Mouse (Mus musculus) midbrain, embryonic 10.5 days (tissue): ENCODE data around the gene Zdhhc19. TPM values are rescaled to one million over a fixed set of nuclear protein-coding genes. Genes with fewer than 3 reads are reported as not detected.
A peak's percentile ranks its signal among the peaks of the same experiment; 100 is the strongest.

ENCODE experiments used
- DNase-seq: peaks from one replicate; pipeline ENCODE4 v3.0.0-alpha.2; 2017; ENCODE audit warnings: low spot score
- H3K27ac ChIP-seq: fragments of 300-500 bp; sonication (generic); replicated peaks from 2 replicates; pipeline ENCODE4 v1.5.1; 2016; ENCODE audit warnings: mild to moderate bottlenecking
- H3K27me3 ChIP-seq: fragments of 300-500 bp; sonication (generic); 2 replicates; pipeline ENCODE4 v1.6.1; 2016; ENCODE audit warnings: low read depth, mild to moderate bottlenecking; ENCODE audit not compliant: poor library complexity, severe bottlenecking
- H3K36me3 ChIP-seq: fragments of 300-500 bp; sonication (generic); 2 replicates; pipeline ENCODE4 v1.6.1; 2016; ENCODE audit warnings: mild to moderate bottlenecking, moderate library complexity
- H3K4me1 ChIP-seq: fragments of 300-500 bp; sonication (generic); 2 replicates; pipeline ENCODE4 v1.6.1; 2016
- H3K4me3 ChIP-seq: fragments of 300-500 bp; sonication (generic); 2 replicates; pipeline ENCODE4 v1.5.1; 2016; ENCODE audit warnings: mild to moderate bottlenecking, moderate library complexity
- H3K9me3 ChIP-seq: fragments of 300-500 bp; sonication (generic); replicated peaks from 2 replicates; pipeline ENCODE4 v1.6.1; 2016; ENCODE audit warnings: mild to moderate bottlenecking
- WGBS: fragments of 180-500 bp; shearing (Covaris S2); methylation state at CpG from one replicate; pipeline ENCODE4 v1.1.7; 2016; 5-methylcytosine and 5-hydroxymethylcytosine counted together
- polyA plus RNA-seq: library from polyadenylated mRNA; unstranded; fragments of >200 nt; fragmentation: Nextera tagmentation; extraction: Ambion mirVana; gene quantifications from 2 replicates; pipeline ENCODE4 v1.2.1, GENCODE M21; 2016

The Zdhhc19 gene
- polyA plus RNA-seq, 1 experiment from 2014 or later, result not detected

DNA sequence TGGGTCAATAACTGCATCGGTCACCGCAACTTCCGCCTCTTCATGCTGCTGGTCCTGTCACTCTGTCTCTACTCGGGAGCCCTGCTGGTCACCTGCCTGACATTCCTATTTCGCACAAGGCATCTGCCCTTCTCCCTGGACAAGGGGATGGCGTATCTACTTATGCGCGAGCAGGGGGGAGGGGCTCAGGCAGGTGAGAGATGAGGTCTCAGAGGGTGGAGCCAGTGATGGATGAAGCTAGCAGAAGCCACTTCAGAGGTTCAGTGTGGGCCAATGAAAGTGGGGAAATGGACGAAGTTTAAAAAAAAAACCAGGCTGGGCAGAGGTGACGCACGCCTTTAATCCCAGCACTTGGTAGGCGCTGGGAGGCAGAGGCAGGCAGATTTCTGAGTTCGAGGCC, 2.9 kb downstream of the Zdhhc19 start:
- H3K9me3 ChIP-seq, result no peaks in the 10 kb centered on the region
- H3K27me3 ChIP-seq, result peaks cover 9% of the 10 kb centered on the region
- peaks cover 7% of the 10 kb centered on the region for H3K4me1 ChIP-seq
- no peak for DNase-seq
- WGBS, result 62% methylated on average over 13 of the region's 13 CpGs
- no peak overlapping the region for H3K4me3 ChIP-seq
- H3K27ac ChIP-seq, result no peak overlapping the region
- no peaks in the 10 kb centered on the region for H3K36me3 ChIP-seq

DNA sequence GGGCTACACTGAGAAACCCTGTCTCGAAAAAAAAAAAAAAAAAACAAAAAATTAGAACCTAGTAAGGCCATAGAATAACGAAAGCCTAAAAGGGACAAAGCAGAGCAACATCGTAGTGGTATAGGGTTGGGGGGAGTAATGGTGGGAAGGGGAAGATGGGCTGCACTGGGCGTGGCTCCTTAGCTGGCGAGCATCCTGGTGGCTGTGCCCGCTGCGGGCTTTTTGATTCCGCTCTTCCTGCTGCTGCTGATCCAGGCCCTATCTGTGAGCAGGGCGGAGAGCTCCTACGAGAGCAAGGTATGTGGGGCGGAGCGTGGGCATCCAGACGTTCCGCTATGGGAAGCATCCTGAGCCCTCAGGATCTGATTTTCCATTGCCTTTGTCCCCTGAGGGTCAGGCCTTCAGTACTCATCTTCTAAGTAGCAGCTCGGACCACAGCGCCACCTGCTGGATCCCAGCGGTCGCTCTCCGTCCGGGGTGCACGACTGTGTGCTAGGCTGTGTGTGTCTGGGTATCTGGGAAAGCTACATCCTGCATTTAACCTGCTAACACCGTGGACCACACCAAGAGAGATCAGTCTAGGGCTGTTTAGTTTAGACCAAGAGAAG, 3.5 kb downstream of the Zdhhc19 start:
- peak overlapping the region; percentile 55 for H3K4me3 ChIP-seq
- peak overlapping the region; percentile 87 for H3K27ac ChIP-seq
- H3K27me3 ChIP-seq, result peaks cover 9% of the 10 kb centered on the region
- no peaks in the 10 kb centered on the region for H3K9me3 ChIP-seq
- peak; percentile 90 for DNase-seq
- no peaks in the 10 kb centered on the region for H3K36me3 ChIP-seq
- 8% methylated on average over 22 of the region's 22 CpGs for WGBS
- peaks cover 7% of the 10 kb centered on the region for H3K4me1 ChIP-seq

DNA sequence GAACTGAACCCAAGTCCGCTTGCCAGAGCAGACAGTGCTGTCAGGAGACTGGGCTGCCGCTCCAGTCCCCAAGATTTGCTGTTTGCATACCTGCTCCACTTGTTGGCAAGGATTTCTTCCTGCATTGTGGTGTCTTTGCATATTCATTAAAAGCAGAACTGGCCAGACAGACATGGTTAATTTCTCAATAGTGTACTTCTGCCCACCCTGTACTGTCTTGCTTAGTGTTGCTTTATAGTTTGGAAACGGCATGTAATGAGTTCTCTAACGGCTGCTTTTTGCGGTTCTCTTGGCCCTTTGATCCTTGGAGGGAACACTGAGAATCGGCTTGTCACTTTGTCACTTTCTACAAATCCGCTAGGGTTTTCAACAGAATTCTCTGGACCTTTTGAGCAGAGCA, 5.4 kb downstream of the Zdhhc19 start:
- Histone ChIP-seq H3K36me3 (no peaks in the 10 kb centered on the region), H3K4me3 (no peak overlapping the region), H3K27me3 (peaks cover 9% of the 10 kb centered on the region), H3K4me1 (peaks cover 7% of the 10 kb centered on the region), H3K9me3 (no peaks in the 10 kb centered on the region), H3K27ac (no peak overlapping the region)
- 81% methylated on average over 7 of the region's 7 CpGs for WGBS
- DNase-seq, result no peak

DNA sequence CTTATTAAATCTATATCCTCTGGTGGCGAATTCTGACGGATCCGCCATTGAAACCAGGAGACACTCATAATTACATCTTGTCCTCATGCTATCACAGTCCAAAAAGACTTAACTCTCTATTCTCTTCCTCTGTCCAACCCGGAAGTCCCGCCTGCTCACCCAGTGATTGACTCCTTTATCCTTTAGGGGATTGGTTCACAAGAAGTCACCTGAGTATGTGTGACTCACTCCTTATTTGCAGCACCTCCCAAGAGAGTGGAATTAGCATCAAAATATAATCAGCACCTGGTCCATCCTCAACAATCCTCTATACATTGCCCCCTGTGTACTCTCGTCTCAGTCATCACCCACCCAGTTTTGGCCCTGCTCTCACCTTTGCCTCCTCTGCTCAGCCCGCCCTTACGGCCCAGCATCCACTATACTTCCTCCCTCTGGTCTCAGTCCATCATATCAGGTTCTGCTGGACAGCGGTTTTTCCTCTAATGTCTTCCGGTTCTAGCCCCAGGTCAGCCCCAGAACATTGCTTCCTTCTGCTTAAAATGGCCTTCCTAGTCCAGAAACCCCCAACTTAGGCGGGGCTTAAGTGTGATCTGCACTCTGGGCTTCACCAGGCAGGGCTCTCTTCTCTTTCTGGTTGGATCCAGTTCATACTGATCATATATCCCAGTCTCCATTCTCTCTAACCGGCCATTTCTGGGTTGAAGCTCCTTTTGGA, 6.7 kb downstream of the Zdhhc19 start:
- H3K36me3 ChIP-seq, result no peaks in the 10 kb centered on the region
- DNase-seq, result no peak
- peaks cover 9% of the 10 kb centered on the region for H3K27me3 ChIP-seq
- H3K27ac ChIP-seq, result no peak overlapping the region
- H3K9me3 ChIP-seq, result no peaks in the 10 kb centered on the region
- peaks cover 9% of the 10 kb centered on the region for H3K4me1 ChIP-seq
- WGBS, result 85% methylated on average over 12 of the region's 12 CpGs
- H3K4me3 ChIP-seq, result no peak overlapping the region

DNA sequence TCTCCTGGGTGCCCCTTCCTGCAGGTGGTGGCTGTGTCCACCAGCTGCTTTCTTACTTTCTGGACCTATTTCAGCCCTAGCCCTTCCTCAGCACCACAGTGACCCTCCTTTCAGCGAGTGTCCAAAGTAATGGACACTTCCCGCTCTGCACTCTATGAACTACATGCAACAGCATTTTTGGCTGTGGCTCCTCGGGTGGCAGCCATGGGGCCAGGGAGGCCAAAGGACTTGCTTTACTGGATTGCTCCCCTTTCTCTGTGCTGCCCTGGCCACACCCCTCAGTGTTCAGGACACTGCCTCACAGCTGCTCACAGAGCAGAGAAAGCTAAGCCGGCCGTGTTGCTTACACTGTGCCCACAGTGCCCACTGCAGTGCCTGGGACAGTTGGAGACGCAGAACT, 7.6 kb downstream of the Zdhhc19 start:
- WGBS, result 80% methylated on average over 6 of the region's 6 CpGs
- H3K36me3 ChIP-seq, result no peaks in the 10 kb centered on the region
- no peak overlapping the region for H3K4me3 ChIP-seq
- no peak overlapping the region for H3K27ac ChIP-seq
- no peak for DNase-seq
- H3K4me1 ChIP-seq, result peaks cover 11% of the 10 kb centered on the region
- peaks cover 5% of the 10 kb centered on the region for H3K27me3 ChIP-seq
- H3K9me3 ChIP-seq, result no peaks in the 10 kb centered on the region

DNA sequence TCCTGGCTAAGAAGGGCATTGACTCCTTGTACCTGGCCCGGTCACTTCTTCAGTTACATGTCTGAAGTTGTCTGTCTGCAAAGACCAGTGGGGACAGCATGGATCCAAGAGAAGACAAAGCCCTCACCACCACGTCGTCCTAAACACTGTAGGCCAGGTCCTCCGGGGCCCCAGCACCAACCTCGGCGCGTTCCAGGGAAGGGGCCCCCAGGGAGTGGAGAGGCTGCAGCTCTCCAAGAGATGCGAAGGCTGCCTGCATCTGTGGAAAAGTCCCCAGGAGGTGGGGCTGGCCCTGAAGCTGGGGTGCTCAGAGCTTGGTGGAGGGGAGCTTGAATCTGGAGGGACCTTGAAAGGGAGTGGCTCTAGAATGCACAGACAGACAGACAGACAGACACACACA, 10.2 kb downstream of the Zdhhc19 start:
- H3K4me1 ChIP-seq, result peaks cover 27% of the 10 kb centered on the region
- no peak for DNase-seq
- H3K4me3 ChIP-seq, result no peak overlapping the region
- WGBS, result 78% methylated on average over 8 of the region's 8 CpGs
- H3K27me3 ChIP-seq, result no peaks in the 10 kb centered on the region
- no peaks in the 10 kb centered on the region for H3K9me3 ChIP-seq
- H3K27ac ChIP-seq, result no peak overlapping the region
- H3K36me3 ChIP-seq, result no peaks in the 10 kb centered on the region

DNA sequence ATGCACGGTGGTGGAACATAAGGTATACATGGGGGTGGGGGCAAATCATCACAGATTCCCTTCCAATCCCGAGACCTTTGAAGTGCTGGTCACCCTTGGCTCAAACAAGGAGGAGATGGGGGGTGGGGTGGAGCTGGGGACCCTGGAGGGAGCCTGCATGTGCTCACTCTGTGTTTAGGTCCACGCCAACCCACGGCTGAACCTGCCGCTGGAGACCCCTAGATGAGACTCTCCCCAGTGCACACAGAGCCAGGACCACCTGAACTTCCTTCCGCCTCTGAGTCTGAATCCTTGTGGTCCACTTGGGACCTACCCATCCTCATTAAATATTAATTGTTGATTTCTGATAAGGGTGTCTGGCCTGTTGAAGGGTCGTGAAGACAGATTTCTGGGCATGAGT, 10.8 kb downstream of the Zdhhc19 start:
- H3K36me3 ChIP-seq, result no peaks in the 10 kb centered on the region
- H3K4me3 ChIP-seq, result no peak overlapping the region
- no peak for DNase-seq
- peaks cover 29% of the 10 kb centered on the region for H3K4me1 ChIP-seq
- no peaks in the 10 kb centered on the region for H3K9me3 ChIP-seq
- no peaks in the 10 kb centered on the region for H3K27me3 ChIP-seq
- 82% methylated on average over 7 of the region's 7 CpGs for WGBS
- no peak overlapping the region for H3K27ac ChIP-seq

DNA sequence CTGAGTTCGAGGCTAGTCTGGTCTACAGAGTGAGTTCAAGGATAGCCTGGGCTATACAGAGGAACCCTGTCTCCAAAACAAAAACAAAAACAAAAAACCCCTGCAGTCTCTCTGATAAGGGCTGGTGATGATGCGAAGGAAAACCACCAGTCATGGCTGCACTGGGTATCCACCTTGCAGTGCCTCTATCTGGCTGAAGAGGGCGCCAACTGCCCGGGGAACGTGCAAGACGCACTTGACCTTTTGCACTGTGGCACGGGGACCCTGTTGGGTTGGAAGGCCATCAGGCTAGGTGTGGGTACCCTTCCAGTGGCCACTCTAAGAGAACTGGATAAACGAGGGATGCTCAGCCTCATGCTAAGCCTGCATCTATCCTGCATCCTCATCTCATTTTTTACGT, 11.3 kb downstream of the Zdhhc19 start:
- no peak overlapping the region for H3K27ac ChIP-seq
- no peaks in the 10 kb centered on the region for H3K9me3 ChIP-seq
- H3K36me3 ChIP-seq, result no peaks in the 10 kb centered on the region
- peaks cover 29% of the 10 kb centered on the region for H3K4me1 ChIP-seq
- no peaks in the 10 kb centered on the region for H3K27me3 ChIP-seq
- peak; percentile 76 for DNase-seq
- no peak overlapping the region for H3K4me3 ChIP-seq
- 20% methylated on average over 9 of the region's 9 CpGs for WGBS

DNA sequence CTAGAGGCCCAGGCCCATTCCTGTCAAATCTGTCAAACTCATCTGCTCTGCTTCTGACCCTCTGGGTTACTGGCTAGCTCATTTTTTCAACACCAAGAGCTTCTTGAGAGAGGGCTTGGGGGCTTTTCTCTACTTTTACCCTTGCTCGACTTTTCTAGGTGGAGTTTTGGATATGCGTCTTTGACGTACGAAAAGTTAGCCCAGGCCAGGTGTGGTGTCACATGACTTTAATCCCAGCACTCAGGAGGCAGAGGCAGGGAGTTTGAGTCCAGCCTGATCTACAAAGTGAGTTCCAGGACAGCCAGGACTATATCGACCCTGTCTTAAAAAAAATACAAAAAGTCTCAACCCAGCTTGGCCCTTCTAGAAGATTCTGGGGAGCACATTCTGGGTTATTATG, 12.0 kb downstream of the Zdhhc19 start:
- Histone ChIP-seq H3K9me3 (no peaks in the 10 kb centered on the region), H3K27me3 (no peaks in the 10 kb centered on the region), H3K4me1 (peaks cover 33% of the 10 kb centered on the region), H3K36me3 (no peaks in the 10 kb centered on the region), H3K27ac (peak overlapping the region; percentile 53; the same call in 1 of the 2 replicates), H3K4me3 (no peak overlapping the region)
- WGBS, result 85% methylated on average over 5 of the region's 5 CpGs
- DNase-seq, result no peak

DNA sequence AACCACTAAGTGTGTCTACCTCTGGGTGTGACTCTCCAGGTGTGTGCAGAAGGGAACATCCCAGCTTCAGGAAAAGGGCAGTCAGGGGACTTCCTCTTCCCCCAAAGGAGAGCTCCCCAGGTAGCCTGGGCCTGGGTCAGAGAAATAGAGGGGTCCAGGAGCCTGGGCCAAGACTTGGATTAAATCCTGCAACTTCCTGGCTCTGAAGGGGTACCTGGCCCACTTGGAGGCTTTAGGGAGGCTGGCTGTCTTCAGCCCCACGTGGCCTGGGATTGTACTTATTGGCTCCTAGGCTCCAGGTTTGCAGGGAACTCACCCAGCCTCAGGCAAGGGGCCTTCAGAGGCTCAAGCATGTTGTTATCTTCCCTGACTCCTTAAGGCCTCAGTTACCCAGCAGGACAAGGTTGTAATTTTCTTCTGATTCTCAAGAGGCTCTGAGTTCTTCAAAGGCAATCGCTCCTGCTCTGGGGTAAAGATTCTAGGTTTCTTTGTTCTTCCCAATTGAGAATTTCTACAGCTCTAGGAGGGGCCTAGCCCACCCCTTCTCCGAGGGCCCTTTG, 12.5 kb downstream of the Zdhhc19 start:
- no peaks in the 10 kb centered on the region for H3K36me3 ChIP-seq
- H3K4me3 ChIP-seq, result no peak overlapping the region
- no peaks in the 10 kb centered on the region for H3K27me3 ChIP-seq
- no peaks in the 10 kb centered on the region for H3K9me3 ChIP-seq
- no peak for DNase-seq
- 54% methylated on average over 3 of the region's 3 CpGs for WGBS
- H3K27ac ChIP-seq, result peak overlapping the region; percentile 53
- H3K4me1 ChIP-seq, result peaks cover 36% of the 10 kb centered on the region

DNA sequence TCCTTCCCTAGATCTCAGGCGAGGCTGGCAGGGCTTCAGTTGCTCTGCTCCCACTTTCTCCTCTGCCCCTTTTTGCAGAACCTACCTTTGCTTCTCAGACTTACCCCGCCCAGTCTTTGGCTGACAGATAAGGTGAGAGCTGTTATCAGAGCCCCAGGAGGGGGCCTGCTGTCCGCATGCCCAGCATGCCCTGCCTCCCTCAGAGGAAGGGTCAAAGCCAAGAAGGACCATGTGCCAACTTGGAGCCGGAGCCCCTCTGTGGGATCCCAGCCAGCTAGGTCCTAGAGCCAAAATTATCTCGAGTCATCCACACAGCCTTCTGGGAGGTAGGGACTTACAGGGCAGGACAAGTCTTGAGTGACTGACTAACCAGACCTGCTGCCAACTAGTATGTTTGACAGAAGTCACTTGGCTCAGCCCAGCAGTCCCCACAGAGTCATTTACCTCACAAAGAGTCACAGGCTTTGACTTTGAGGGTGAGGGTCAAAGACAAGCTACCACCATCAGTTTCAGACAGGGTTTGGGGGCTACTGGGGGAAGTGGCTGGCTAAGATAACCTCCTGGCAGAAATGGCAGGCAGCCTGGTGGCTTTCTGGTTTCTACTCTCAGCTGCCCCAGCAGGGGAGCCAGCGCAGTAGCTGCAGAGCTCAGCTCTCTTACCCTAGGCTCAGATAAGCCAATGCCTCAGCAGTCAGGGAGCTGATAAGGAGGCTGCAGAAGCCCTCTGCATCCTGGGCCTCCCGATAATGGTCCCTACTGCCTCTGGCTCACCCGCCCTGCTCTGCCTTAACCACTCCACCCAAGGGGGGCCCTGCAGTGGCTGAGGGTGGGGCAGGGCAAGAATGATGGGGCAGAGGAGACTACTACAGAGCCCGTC, 13.2 kb downstream of the Zdhhc19 start:
- Histone ChIP-seq H3K9me3 (no peaks in the 10 kb centered on the region), H3K4me1 (peaks cover 39% of the 10 kb centered on the region), H3K27ac (peak overlapping the region; percentile 53), H3K36me3 (no peaks in the 10 kb centered on the region), H3K27me3 (no peaks in the 10 kb centered on the region), H3K4me3 (no peak overlapping the region)
- 53% methylated on average over 9 of the region's 9 CpGs for WGBS
- DNase-seq, result no peak

DNA sequence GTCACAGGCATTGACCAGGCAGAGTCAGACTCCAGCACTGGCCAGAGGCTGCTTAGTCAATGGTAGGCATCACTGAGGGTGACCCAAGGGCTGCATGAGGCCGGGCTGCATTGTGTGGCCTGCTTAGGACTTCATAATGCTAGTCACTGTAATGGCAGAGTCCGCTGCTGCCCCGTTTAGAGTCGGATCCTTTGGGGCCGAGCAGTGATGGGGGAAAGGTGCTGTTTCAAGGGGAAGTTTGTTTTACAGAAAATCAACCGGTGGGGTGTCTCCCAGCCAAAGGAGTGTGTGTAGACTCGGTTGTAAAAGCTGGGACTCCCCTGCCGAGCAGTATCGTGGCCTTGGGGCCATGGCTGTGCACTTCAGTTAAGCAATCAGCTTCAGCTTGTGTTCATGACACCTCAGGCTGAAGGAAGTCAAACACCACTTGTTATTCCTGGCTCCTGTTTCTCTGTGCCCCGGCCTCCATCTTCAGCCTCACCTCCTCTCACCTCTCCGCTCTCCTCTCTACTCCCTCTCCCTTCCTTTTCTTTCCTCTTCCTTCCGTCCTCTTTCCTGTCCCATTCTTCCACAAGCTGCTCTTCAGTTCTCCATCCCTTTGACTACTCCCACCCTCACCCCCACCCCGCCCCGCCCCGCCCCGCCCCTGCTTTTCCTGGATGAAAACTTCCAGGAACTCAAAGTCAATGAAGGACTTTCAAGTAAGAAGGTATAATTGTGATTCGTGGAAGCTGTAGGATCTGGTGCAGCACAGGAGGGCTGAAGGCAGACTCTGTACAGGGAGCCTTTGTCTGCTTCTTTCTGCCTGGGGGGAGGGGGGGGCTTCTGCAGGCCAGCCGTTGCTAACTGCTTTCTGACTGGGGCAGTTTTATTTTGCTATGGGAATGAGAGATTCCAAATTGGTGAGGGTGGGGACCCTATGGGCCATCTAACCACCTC, 14.6 kb downstream of the Zdhhc19 start:
- peaks cover 48% of the 10 kb centered on the region for H3K4me1 ChIP-seq

More for the DNA sequence above, 14.6 kb downstream of the Zdhhc19 start:
- no peaks in the 10 kb centered on the region for H3K36me3 ChIP-seq
- no peaks in the 10 kb centered on the region for H3K27me3 ChIP-seq
- H3K4me3 ChIP-seq, result no peak overlapping the region
- peak overlapping the region; percentile 71 for H3K27ac ChIP-seq
- WGBS, result 76% methylated on average over 18 of the region's 18 CpGs
- no peak for DNase-seq
- H3K9me3 ChIP-seq, result no peaks in the 10 kb centered on the region
